Mouse (Mus musculus) B cell, adult 62 days (primary cell): ENCODE measurements around the gene Hspbp1. TPM values are rescaled to one million over a fixed set of nuclear protein-coding genes. Genes with fewer than 3 reads are reported as not detected.

ENCODE experiments used
- total RNA-seq: library from RNA; stranded (reverse); gene quantifications from 4 replicates; pipeline ENCODE4 v1.2.4, GENCODE M21; 2023

Hspbp1 gene
- total RNA-seq, result 73.6 to 82.3 TPM (median 79.6 TPM) in 4 replicates

DNA sequence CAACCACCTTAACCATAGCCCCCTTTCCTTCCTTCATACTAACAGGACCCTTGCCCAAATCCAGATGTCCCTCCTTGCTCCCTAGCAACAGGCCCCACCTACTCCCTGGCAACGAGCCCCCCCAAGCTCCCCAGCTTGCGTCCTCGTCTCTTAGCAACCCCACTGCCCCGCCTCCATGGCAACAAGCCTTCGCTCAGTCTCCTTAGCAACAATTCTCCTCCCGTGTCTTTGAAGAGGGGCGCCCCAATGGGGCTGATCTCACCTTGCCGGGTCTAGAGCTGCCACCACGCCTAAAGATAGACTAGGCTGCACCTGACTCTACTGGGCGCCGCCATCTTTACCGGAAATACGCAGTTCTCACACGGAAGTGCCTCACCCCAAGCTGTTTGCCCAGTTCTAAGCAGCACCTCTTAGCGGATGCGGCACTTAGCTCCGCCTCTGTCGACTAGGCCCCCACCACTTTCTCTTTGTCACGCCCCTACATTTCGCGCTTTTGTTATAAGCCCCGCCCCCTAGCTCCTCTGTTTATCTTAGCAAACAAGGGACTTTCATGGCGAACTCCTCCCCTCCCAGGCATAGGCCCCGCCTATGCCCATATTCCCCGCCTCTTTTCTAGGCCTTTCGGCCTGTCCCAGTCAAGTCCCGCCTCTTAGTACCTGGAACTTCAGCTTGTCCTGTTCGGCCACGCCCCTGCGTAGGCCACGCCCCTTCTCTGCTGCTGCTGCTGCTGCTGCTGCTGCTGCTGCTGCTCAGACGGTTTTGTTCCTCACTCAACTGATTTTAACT is at the start of gene Hspbp1:
Hspbp1 (minus strand) TSS at position 437 of the 786 bp plus-strand sequence.

DNA sequence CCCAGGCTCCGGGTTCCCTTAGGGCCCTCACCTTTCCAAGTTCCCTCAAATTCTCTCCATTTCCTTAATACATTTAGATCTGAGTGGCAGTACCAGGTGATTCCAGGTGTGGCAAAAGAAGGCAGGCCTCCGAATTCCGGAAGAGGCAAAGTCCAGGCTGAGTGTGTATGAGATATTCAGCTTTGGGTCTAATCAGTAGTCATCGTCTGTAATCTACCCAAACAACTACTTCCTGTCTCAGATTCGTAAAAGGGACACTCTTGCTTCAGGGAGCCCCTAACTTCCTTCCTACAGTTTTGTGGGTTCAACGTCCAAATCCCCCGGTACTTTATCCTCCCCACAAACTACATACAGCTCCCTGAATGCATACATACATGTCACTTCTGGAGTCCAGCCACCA is 40.3 kb upstream of the Hspbp1 start, which contains the start of gene Tmem150b:
Tmem150b (minus strand) TSS at position 81 of the 400 bp plus-strand sequence.

GRCm38 (mm10) chr7:4690387-4690786 is 5.5 kb upstream of the Hspbp1 start, which contains the start of gene Brsk1:
Gene Brsk1 (plus strand): TSS chr7:4690604.

DNA sequence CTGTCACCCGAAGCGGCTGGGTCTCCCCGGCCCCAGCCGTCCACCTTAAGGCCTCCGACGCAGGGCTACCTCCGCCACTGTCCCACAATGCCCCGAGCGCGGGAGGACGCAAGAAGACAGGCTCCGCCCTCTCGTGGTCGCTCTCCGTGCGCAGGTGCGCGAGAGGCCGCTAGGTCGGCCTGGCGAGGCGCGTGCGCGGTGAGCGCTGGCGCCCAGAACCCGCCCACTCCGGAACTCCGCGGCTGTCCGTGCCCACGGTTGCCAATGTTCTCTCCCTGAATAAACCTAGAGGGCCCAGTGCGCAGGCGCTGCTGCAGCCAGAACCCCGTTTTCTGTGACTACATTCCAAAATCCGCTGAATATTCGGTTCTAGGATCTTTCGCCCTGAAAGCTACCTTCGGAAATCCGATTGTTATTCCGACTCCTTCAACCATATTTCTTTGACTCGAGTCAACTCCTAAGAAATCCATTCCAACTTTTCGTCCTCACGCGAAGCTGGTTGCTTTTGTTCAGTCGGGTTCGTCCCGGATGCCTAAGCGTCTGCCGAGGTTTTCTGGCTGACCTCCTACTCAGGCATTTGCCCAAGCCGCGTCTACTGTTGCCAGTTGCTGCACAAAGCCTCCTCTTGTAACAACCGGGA is 25.8 kb downstream of the Hspbp1 start, which contains the start of gene Ppp6r1:
Ppp6r1 (minus strand) TSS at position 108 of the 640 bp plus-strand sequence.

GRCm38 (mm10) chr7:4631031-4631430 is 53.8 kb downstream of the Hspbp1 start, which contains the start of gene Tmem86b:
Gene Tmem86b (minus strand): TSS chr7:4631422.

Other genes with a start within 250 kb of the Hspbp1 start
- gene Rdh13, start 239.4 kb downstream of the Hspbp1 start, total RNA-seq, result 8.5 to 10.2 TPM (median 9.3 TPM) in 4 replicates
- 17.0 to 42.8 TPM (median 33.0 TPM) in 4 replicates for gene Eps8l1, start 224.4 kb downstream of the Hspbp1 start, total RNA-seq
- 243 to 274 TPM (median 259 TPM) in 4 replicates for gene Ppp1r12c, start 183.4 kb downstream of the Hspbp1 start, total RNA-seq
- not detected in 4 replicates for gene Tnnt1, start 168.7 kb downstream of the Hspbp1 start, total RNA-seq
- gene Tnni3, start 160.8 kb downstream of the Hspbp1 start, total RNA-seq, result 1.5 TPM in 1 of 4 replicates, not detected in the others
- 0.24 to 0.26 TPM (median 0.25 TPM) in 3 of 4 replicates, not detected in the other for gene Dnaaf3, start 152.6 kb downstream of the Hspbp1 start, total RNA-seq
- gene Syt5, start 137.5 kb downstream of the Hspbp1 start, total RNA-seq, result 1.2 TPM in 1 of 4 replicates, not detected in the others
- gene Ptprh, start 81.0 kb downstream of the Hspbp1 start, total RNA-seq, result 0.16 TPM in 1 of 4 replicates, not detected in the others
- gene Tmem86b, start 53.6 kb downstream of the Hspbp1 start, total RNA-seq, result 50.2 to 57.5 TPM (median 54.8 TPM) in 4 replicates
- 264 to 268 TPM (median 267 TPM) in 4 replicates for gene Ppp6r1, start 26.0 kb downstream of the Hspbp1 start, total RNA-seq
- gene Brsk1, start 5.5 kb upstream of the Hspbp1 start, total RNA-seq, result not detected in 4 replicates
- gene Tmem150b, start 40.2 kb upstream of the Hspbp1 start, total RNA-seq, result 1.5 to 4.0 TPM (median 3.0 TPM) in 4 replicates
- gene Kmt5c, start 55.0 kb upstream of the Hspbp1 start, total RNA-seq, result 87.1 to 92.8 TPM (median 91.8 TPM) in 4 replicates
- 1.3 to 5.4 TPM (median 4.0 TPM) in 4 replicates for gene Cox6b2, start 68.0 kb upstream of the Hspbp1 start, total RNA-seq
- not detected in 4 replicates for gene Fam71e2, start 86.2 kb upstream of the Hspbp1 start, total RNA-seq
- gene Il11, start 97.8 kb upstream of the Hspbp1 start, total RNA-seq, result not detected in 4 replicates
- gene Tmem190, start 97.9 kb upstream of the Hspbp1 start, total RNA-seq, result not detected in 4 replicates
- 1.8 to 2.7 TPM (median 2.4 TPM) in 4 replicates for gene Tmem238, start 104.6 kb upstream of the Hspbp1 start, total RNA-seq
- 1,788 to 1,881 TPM (median 1,825 TPM) in 4 replicates for gene Rpl28, start 107.8 kb upstream of the Hspbp1 start, total RNA-seq
- gene Ube2s, start 127.5 kb upstream of the Hspbp1 start, total RNA-seq, result 157 to 176 TPM (median 162 TPM) in 4 replicates
- 0.49 to 2.8 TPM (median 1.1 TPM) in 4 replicates for gene Shisa7, start 159.6 kb upstream of the Hspbp1 start, total RNA-seq
- 4.3 to 9.7 TPM (median 6.8 TPM) in 4 replicates for gene Isoc2b, start 185.2 kb upstream of the Hspbp1 start, total RNA-seq
- gene Isoc2a, start 192.1 kb upstream of the Hspbp1 start, total RNA-seq, result 9.9 to 14.2 TPM (median 11.8 TPM) in 4 replicates
- not detected in 4 replicates for gene Gm36210, start 221.4 kb upstream of the Hspbp1 start, total RNA-seq
- gene Zfp628, start 230.1 kb upstream of the Hspbp1 start, total RNA-seq, result 36.3 to 42.6 TPM (median 37.9 TPM) in 4 replicates
- 9.0 to 12.9 TPM (median 10.2 TPM) in 4 replicates for gene Nat14, start 237.0 kb upstream of the Hspbp1 start, total RNA-seq
- 0.21 to 0.63 TPM (median 0.42 TPM) in 4 replicates for gene Ssc5d, start 240.7 kb upstream of the Hspbp1 start, total RNA-seq